In genomic region chr19:36476596-36476995, GRCm38 (mm10) we compare ENCODE assay signal across 23 mouse cellular contexts.
DNase-seq lines count a peak whose midpoint lies in the region; TF ChIP-seq lines count a peak whose summit lies in the region.
"Had no signal": no experiment of that assay in that cellular context is flagged by ENCODE, and none has a peak within 500 bp of the region (broad histone marks: within the 10 kb centered on the region; RNA-seq: fewer than 3 reads in every experiment).

No protein-coding gene starts in this region.

- 0 out of 2 replicates have a peak, but pooled peaks cover 7% of the 10 kb centered on the region for H3K4me1 ChIP-seq in embryonic fibroblast, embryonic 13.5 days (ENCODE audit: control insufficient read depth, insufficient read depth, low read length)
- H3K4me1 ChIP-seq: hindbrain, embryonic 15.5 days; limb, embryonic 10.5 days; limb, embryonic 15.5 days; lung, embryonic 15.5 days; midbrain, embryonic 10.5 days; midbrain, embryonic 15.5 days had no signal

- no peak overlapping the region for H3K4me3 ChIP-seq in embryonic fibroblast, embryonic 13.5 days (ENCODE audit: insufficient read depth, low read length)
- H3K4me3 ChIP-seq: forebrain, embryonic 15.5 days; hindbrain, embryonic 10.5 days; hindbrain, embryonic 15.5 days; limb, embryonic 10.5 days; limb, embryonic 15.5 days; lung, embryonic 15.5 days; midbrain, embryonic 10.5 days; midbrain, embryonic 15.5 days had no signal

- DNase-seq in gastrocnemius, adult 8-10 months (ENCODE audit: low spot score in 2 of 2): peak; percentile 34 to 56
- DNase-seq in gastrocnemius, postnatal 14 days: no peak
- DNase-seq in layer of hippocampus, adult 9-11 months: peak; percentile 47
- DNase-seq in layer of hippocampus, adult 9-10 months (ENCODE audit: low spot score): no peak
- no peak for DNase-seq in left cerebral cortex, postnatal 14 days (ENCODE audit: low spot score in 2 of 2)
- DNase-seq: adrenal gland, adult 8-10 months; B cell, adult 2 months; cerebellum, adult 8-10 months; cerebellum, postnatal 36 days; heart, postnatal 14 days; kidney, adult 11 months; right cerebral cortex, postnatal 4 days had no signal

- peak overlapping the region; percentile 46 for H3K27ac ChIP-seq in embryonic fibroblast, embryonic 13.5 days (ENCODE audit: insufficient read depth, low read length)
- H3K27ac ChIP-seq: hindbrain, embryonic 10.5 days; hindbrain, embryonic 15.5 days; kidney, postnatal 0 days; limb, embryonic 10.5 days; limb, embryonic 15.5 days; liver, embryonic 14.5 days; lung, embryonic 15.5 days; midbrain, embryonic 10.5 days; midbrain, embryonic 15.5 days had no signal

- no peak for TF ChIP-seq POLR2A in embryonic fibroblast, embryonic 13.5 days (IDR thresholded peaks at IDR 0.05; ENCODE audit: low read depth, low read length)

- no peak for TF ChIP-seq CTCF in embryonic fibroblast, embryonic 13.5 days (IDR thresholded peaks at IDR 0.05; ENCODE audit: borderline replicate concordance, insufficient read depth, low read length)

- intact Hi-C loops in gastrocnemius, postnatal 14 days (cut with DNase I; ENCODE audit: low total_unique reads): no loop called here
- intact Hi-C loops in left cerebral cortex, postnatal 14 days (cut with DNase I): no loop called here

Comparison
In these comparisons a context has a peak if more than half of its experiments do, and no peak if none do; other contexts are left out.
1. DNase-seq: peak in gastrocnemius, adult 8-10 months (2 of 2) and layer of hippocampus, adult 9-11 months (single experiment); none in gastrocnemius, postnatal 14 days (single experiment), layer of hippocampus, adult 9-10 months (single experiment) and left cerebral cortex, postnatal 14 days (0 of 2).